Mouse (Mus musculus) heart, adult 10 weeks (tissue): ENCODE measurements around the gene Slc25a54. TPM values are rescaled to one million over a fixed set of nuclear protein-coding genes. Genes with fewer than 3 reads are reported as not detected.

Source experiments
- polyA plus RNA-seq: library from polyadenylated mRNA; stranded (reverse); fragments of 350-450 nt; fragmentation: Illumina TruSeq; extraction: RNeasy Lipid Tissue Mini Kit (QIAGEN cat#74804); gene quantifications from one replicate; pipeline ENCODE4 v1.2.3, GENCODE M21; 2014; ENCODE audit warnings: low read depth, low replicate concordance

Gene Slc25a54
- not detected for polyA plus RNA-seq

GRCm38 (mm10) chr3:109080169-109080568 is at the start of gene Slc25a54:
TSS of gene Slc25a54 (plus strand) at chr3:109080469.

GRCm38 (mm10) chr3:109122641-109123530 is 42.6 kb downstream of the Slc25a54 start, which contains the start of gene Slc25a24:
TSS of gene Slc25a24 (plus strand) at chr3:109123149.

Other genes with a start within 250 kb of the Slc25a54 start
- gene Stxbp3, start 239.9 kb upstream of the Slc25a54 start, polyA plus RNA-seq: 25.7 TPM
- not detected for gene Fndc7, start 190.5 kb upstream of the Slc25a54 start, polyA plus RNA-seq
- 43.0 TPM for gene Prpf38b, start 168.7 kb upstream of the Slc25a54 start, polyA plus RNA-seq
- not detected for gene Henmt1, start 140.6 kb upstream of the Slc25a54 start, polyA plus RNA-seq
- not detected for gene Gm9857, start 140.0 kb upstream of the Slc25a54 start, polyA plus RNA-seq
- gene Fam102b, start 52.9 kb upstream of the Slc25a54 start, polyA plus RNA-seq: 9.6 TPM
- gene Slc25a24, start 42.7 kb downstream of the Slc25a54 start, polyA plus RNA-seq: 5.4 TPM